Mouse (Mus musculus) inflammation-experienced regulatory T-cells, adult 6 months (primary cell): ENCODE measurements around the gene Pts. TPM values are rescaled to one million over a fixed set of nuclear protein-coding genes. Genes with fewer than 3 reads are reported as not detected.

Source experiments
- ATAC-seq: one replicate; pipeline ENCODE4 v1.8.0; 2017
- polyA plus RNA-seq, 3 experiments: library from polyadenylated mRNA; unstranded; fragments of 100-300 nt; shearing (Covaris generic); gene quantifications; one replicate each; pipeline ENCODE4 v1.2.1; 2017

Gene Pts
- polyA plus RNA-seq, 3 experiments from 2014 or later: 89.4 to 111 (median 104) TPM

- no peak for ATAC-seq
These were observed 43.0 kb downstream of the Pts start for GRCm38 (mm10) chr9:50485521-50485920.

- no peak for ATAC-seq
These were observed 45.8 kb downstream of the Pts start for GRCm38 (mm10) chr9:50482743-50483142.

GRCm38 (mm10) chr9:50479476-50479875 lies 49.0 kb downstream of the Pts start:
- no peak for ATAC-seq

GRCm38 (mm10) chr9:50478826-50479225 lies 49.7 kb downstream of the Pts start:
- ATAC-seq: no peak

GRCm38 (mm10) chr9:50477270-50477669 lies 51.3 kb downstream of the Pts start:
- no peak for ATAC-seq

GRCm38 (mm10) chr9:50476651-50477050 lies 51.9 kb downstream of the Pts start:
- no peak for ATAC-seq

GRCm38 (mm10) chr9:50475745-50476144 lies 52.8 kb downstream of the Pts start:
- no peak for ATAC-seq

- ATAC-seq: no peak
These were observed 53.2 kb downstream of the Pts start for GRCm38 (mm10) chr9:50475318-50475717.

Other genes starting within 250 kb of the Pts start
- 100 to 1,000 TPM; 254 to 551 (median 478) TPM for gene Rpl10-ps3, start 183.8 kb downstream of the Pts start, polyA plus RNA-seq
- gene Plet1, start 34.2 kb downstream of the Pts start, polyA plus RNA-seq: not detected
- gene Il18, start 26.1 kb upstream of the Pts start, polyA plus RNA-seq: 1 to 10 TPM; 6.3 to 9.2 (median 8.1) TPM
- gene Bco2, start 26.5 kb upstream of the Pts start, polyA plus RNA-seq: 1 to 10 TPM in 1 of 3 experiments, under 1 TPM in 1, not detected in 1; 0.54 to 1.2 TPM
- gene Tex12, start 32.6 kb upstream of the Pts start, polyA plus RNA-seq: not detected
- 100 to 1,000 TPM; 142 to 204 (median 178) TPM for gene Sdhd, start 75.1 kb upstream of the Pts start, polyA plus RNA-seq
- 100 to 1,000 TPM in 2 of 3 experiments, 10 to 100 TPM in 1; 91.5 to 123 (median 102) TPM for gene Timm8b, start 75.2 kb upstream of the Pts start, polyA plus RNA-seq
- under 1 TPM; 0.31 to 0.67 (median 0.58) TPM for gene Pih1d2, start 88.6 kb upstream of the Pts start, polyA plus RNA-seq
- 10 to 100 TPM; 17.6 to 22.9 (median 21.0) TPM for gene Nkapd1, start 88.7 kb upstream of the Pts start, polyA plus RNA-seq
- 10 to 100 TPM; 11.5 to 20.4 (median 18.7) TPM for gene Dlat, start 131.1 kb upstream of the Pts start, polyA plus RNA-seq
- 1 to 10 TPM in 2 of 3 experiments, not detected in 1; 1.4 to 1.9 TPM for gene Dixdc1, start 210.8 kb upstream of the Pts start, polyA plus RNA-seq
- not detected for gene 2310030G06Rik, start 217.8 kb upstream of the Pts start, polyA plus RNA-seq
- 1 to 10 TPM in 2 of 3 experiments, not detected in 1; 1.7 to 1.9 TPM for gene Cryab, start 222.6 kb upstream of the Pts start, polyA plus RNA-seq
- not detected for gene Hspb2, start 223.6 kb upstream of the Pts start, polyA plus RNA-seq
- gene Fdxacb1, start 239.5 kb upstream of the Pts start, polyA plus RNA-seq: 10 to 100 TPM in 2 of 3 experiments, 1 to 10 TPM in 1; 9.9 to 11.1 (median 10.3) TPM
- gene Alg9, start 246.3 kb upstream of the Pts start, polyA plus RNA-seq: 1 to 10 TPM; 7.2 to 9.4 (median 8.8) TPM
- gene 1110032A03Rik, start 246.8 kb upstream of the Pts start, polyA plus RNA-seq: 10 to 100 TPM in 2 of 3 experiments, 1 to 10 TPM in 1; 6.9 to 23.3 (median 16.9) TPM